Mouse (Mus musculus): ENCODE results near the gene Wnk4. TPM values are rescaled to one million over a fixed set of nuclear protein-coding genes. Genes with fewer than 3 reads are reported as not detected.
"Not testable (repeated sequence)": the region's sequence is repeated elsewhere in the genome, so short reads cannot be mapped to it uniquely, and the experiment has no call there.

Gene Wnk4
- polyA plus RNA-seq, 1 experiment from 2014 or later = 2.4 TPM

DNA sequence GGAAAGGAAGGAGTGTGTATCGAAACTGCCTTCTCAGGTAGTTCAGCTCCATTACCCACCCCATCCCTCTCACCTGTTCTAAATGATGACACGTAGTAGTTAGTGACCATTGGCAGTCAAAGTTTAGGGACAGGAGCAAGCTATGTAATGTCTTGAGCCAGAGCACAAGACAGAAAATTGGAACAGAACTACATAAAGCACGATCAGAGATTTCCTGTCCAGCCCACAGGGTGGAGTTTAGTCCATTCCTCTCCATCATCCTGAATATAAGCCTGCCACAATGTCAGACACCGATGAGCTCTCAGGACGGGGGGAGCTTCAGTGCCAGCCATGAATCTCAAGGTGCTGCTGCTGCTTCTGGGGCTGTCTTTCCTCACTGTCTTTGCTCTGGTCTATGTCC, 64.4 kb downstream of the Wnk4 start, which contains the start of gene Aoc2:
Aoc2 (plus strand) TSS at position 301 of the 400 bp plus-strand sequence.
- no peak for DNase-seq (ENCODE audit: low spot score)
- H3K4me1 ChIP-seq (ENCODE audit: control insufficient read depth, insufficient read depth, low read length) = no peaks in the 10 kb centered on the region
- peaks cover 25% of the 10 kb centered on the region for H3K36me3 ChIP-seq (replicated peaks; ENCODE audit: control insufficient read depth, insufficient read depth, low read depth, low read length)

DNA sequence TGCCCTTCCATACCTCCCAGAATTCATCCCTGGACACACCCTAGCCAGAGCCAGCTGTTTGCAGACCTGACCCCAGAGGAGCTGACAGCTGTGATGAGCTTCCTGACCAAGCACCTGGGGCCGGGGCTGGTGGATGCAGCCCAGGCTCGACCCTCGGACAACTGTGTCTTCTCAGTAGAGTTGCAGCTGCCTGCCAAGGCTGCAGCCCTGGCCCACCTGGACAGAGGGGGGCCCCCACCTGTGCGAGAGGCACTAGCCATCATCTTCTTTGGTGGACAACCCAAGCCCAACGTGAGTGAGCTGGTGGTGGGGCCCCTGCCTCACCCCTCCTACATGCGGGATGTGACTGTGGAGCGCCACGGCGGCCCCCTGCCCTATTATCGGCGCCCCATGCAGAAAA, 64.8 kb downstream of the Wnk4 start:
- ATAC-seq (replicated peaks; ENCODE audit: insufficient number of reproducible peaks, low FRiP score, low TSS enrichment, low read depth); H3K27me3 ChIP-seq (ENCODE audit: control insufficient read depth, insufficient read depth, low read length); H3K4me2 ChIP-seq (ENCODE audit: low read depth, low read length); H3K4me3 ChIP-seq (ENCODE audit: low read depth, low read length); H3K4me1 ChIP-seq (ENCODE audit: control insufficient read depth, insufficient read depth, low read length); H3K9ac ChIP-seq (replicated peaks; ENCODE audit: low read length); DNase-seq (ENCODE audit: low spot score); H3K27ac ChIP-seq (replicated peaks; ENCODE audit: low read depth, low read length); H3K9me3 ChIP-seq (replicated peaks; ENCODE audit: control insufficient read depth, low read length): not testable (repeated sequence)
- WGBS = 93% methylated on average over 11 of the region's 11 CpGs
- peaks cover 23% of the 10 kb centered on the region for H3K36me3 ChIP-seq (replicated peaks; ENCODE audit: control insufficient read depth, insufficient read depth, low read depth, low read length)

More for the DNA sequence above, 64.4 kb downstream of the Wnk4 start, which contains the start of gene Aoc2:
- no peak for ATAC-seq (replicated peaks; ENCODE audit: insufficient number of reproducible peaks, low FRiP score, low TSS enrichment, low read depth)
- Histone ChIP-seq H3K27ac (replicated peaks; ENCODE audit: low read depth, low read length) (no peak within 1 kb of the TSS), H3K27me3 (ENCODE audit: control insufficient read depth, insufficient read depth, low read length) (no peaks in the 10 kb centered on the region), H3K4me3 (ENCODE audit: low read depth, low read length) (no peak within 1 kb of the TSS), H3K9me3 (replicated peaks; ENCODE audit: control insufficient read depth, low read length) (no peaks in the 10 kb centered on the region), H3K4me2 (ENCODE audit: low read depth, low read length) (no peak within 1 kb of the TSS), H3K9ac (replicated peaks; ENCODE audit: low read length) (no peak within 1 kb of the TSS)
- 88% methylated on average over 5 of the region's 5 CpGs for WGBS

DNA sequence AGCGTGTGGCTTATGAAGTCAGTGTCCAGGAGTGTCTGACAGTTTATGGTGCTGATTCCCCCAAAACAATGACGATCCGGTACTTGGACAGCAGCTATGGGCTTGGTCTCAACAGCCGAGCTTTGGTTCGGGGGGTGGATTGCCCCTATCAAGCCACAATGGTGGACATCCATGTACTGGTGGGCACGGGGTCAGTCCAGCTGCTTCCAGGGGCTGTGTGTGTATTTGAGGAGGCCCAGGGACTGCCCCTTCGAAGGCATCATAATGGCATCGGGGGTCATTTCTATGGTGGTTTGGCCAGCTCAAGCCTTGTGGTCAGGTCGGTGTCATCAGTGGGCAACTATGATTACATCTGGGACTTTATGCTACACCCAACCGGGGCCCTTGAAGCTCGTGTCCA, 65.8 kb downstream of the Wnk4 start:
- DNase-seq (ENCODE audit: low spot score) (no peak), ATAC-seq (replicated peaks; ENCODE audit: insufficient number of reproducible peaks, low FRiP score, low TSS enrichment, low read depth) (no peak)
- no peak overlapping the region for H3K9ac ChIP-seq (replicated peaks; ENCODE audit: low read length)
- H3K9me3 ChIP-seq (replicated peaks; ENCODE audit: control insufficient read depth, low read length) = no peaks in the 10 kb centered on the region
- no peak overlapping the region for H3K4me3 ChIP-seq (ENCODE audit: low read depth, low read length)
- H3K27me3 ChIP-seq (ENCODE audit: control insufficient read depth, insufficient read depth, low read length) = no peaks in the 10 kb centered on the region
- no peak overlapping the region for H3K27ac ChIP-seq (replicated peaks; ENCODE audit: low read depth, low read length)
- WGBS = 86% methylated on average over 11 of the region's 11 CpGs
- H3K36me3 ChIP-seq (replicated peaks; ENCODE audit: control insufficient read depth, insufficient read depth, low read depth, low read length) = peaks cover 15% of the 10 kb centered on the region
- H3K4me2 ChIP-seq (ENCODE audit: low read depth, low read length) = no peak overlapping the region
- H3K4me1 ChIP-seq (ENCODE audit: control insufficient read depth, insufficient read depth, low read length) = no peaks in the 10 kb centered on the region

Other genes with a start within 250 kb of the Wnk4 start
- 3.5 and 5.9 TPM in 2 replicates for gene Naglu, start 190.6 kb upstream of the Wnk4 start, polyA plus RNA-seq (2014; fragmentation: Nextera tagmentation; extraction: Ambion mirVana)
- gene Hsd17b1, start 182.2 kb upstream of the Wnk4 start, polyA plus RNA-seq (2014; fragmentation: Nextera tagmentation; extraction: Ambion mirVana) = not detected in 2 replicates
- 44.9 and 58.1 TPM in 2 replicates for gene Coasy, start 178.0 kb upstream of the Wnk4 start, polyA plus RNA-seq (2014; fragmentation: Nextera tagmentation; extraction: Ambion mirVana)
- 45.7 and 47.9 TPM in 2 replicates for gene Mlx, start 173.3 kb upstream of the Wnk4 start, polyA plus RNA-seq (2014; fragmentation: Nextera tagmentation; extraction: Ambion mirVana)
- gene Psmc3ip, start 165.1 kb upstream of the Wnk4 start, polyA plus RNA-seq (2014; fragmentation: Nextera tagmentation; extraction: Ambion mirVana) = 61.2 and 62.4 TPM in 2 replicates
- 10.7 and 12.7 TPM in 2 replicates for gene Retreg3, start 140.7 kb upstream of the Wnk4 start, polyA plus RNA-seq (2014; fragmentation: Nextera tagmentation; extraction: Ambion mirVana)
- gene Tubg1, start 140.6 kb upstream of the Wnk4 start, polyA plus RNA-seq (2014; fragmentation: Nextera tagmentation; extraction: Ambion mirVana) = 91.6 and 98.4 TPM in 2 replicates
- 7.8 and 8.0 TPM in 2 replicates for gene Tubg2, start 104.7 kb upstream of the Wnk4 start, polyA plus RNA-seq (2014; fragmentation: Nextera tagmentation; extraction: Ambion mirVana)
- gene Cntnap1, start 90.0 kb upstream of the Wnk4 start, polyA plus RNA-seq (2014; fragmentation: Nextera tagmentation; extraction: Ambion mirVana) = 0.28 and 0.39 TPM in 2 replicates
- 3.7 and 5.3 TPM in 2 replicates for gene Plekhh3, start 89.2 kb upstream of the Wnk4 start, polyA plus RNA-seq (2014; fragmentation: Nextera tagmentation; extraction: Ambion mirVana)
- 0.20 TPM in 1 of 2 replicates, not detected in the other for gene Ccr10, start 85.1 kb upstream of the Wnk4 start, polyA plus RNA-seq (2014; fragmentation: Nextera tagmentation; extraction: Ambion mirVana)
- 11.6 and 12.4 TPM in 2 replicates for gene Ezh1, start 34.1 kb upstream of the Wnk4 start, polyA plus RNA-seq (2014; fragmentation: Nextera tagmentation; extraction: Ambion mirVana)
- 64.8 and 69.3 TPM in 2 replicates for gene Ramp2, start 14.5 kb upstream of the Wnk4 start, polyA plus RNA-seq (2014; fragmentation: Nextera tagmentation; extraction: Ambion mirVana)
- 114 and 117 TPM in 2 replicates for gene Vps25, start 6.9 kb upstream of the Wnk4 start, polyA plus RNA-seq (2014; fragmentation: Nextera tagmentation; extraction: Ambion mirVana)
- gene Cntd1, start 18.4 kb downstream of the Wnk4 start, polyA plus RNA-seq (2014; fragmentation: Nextera tagmentation; extraction: Ambion mirVana) = 1.6 and 1.8 TPM in 2 replicates
- gene Coa3, start 18.5 kb downstream of the Wnk4 start, polyA plus RNA-seq (2014; fragmentation: Nextera tagmentation; extraction: Ambion mirVana) = 193 and 212 TPM in 2 replicates
- gene Becn1, start 41.7 kb downstream of the Wnk4 start, polyA plus RNA-seq (2014; fragmentation: Nextera tagmentation; extraction: Ambion mirVana) = 158 and 160 TPM in 2 replicates
- gene Psme3, start 55.6 kb downstream of the Wnk4 start, polyA plus RNA-seq (2014; fragmentation: Nextera tagmentation; extraction: Ambion mirVana) = 150 and 154 TPM in 2 replicates
- gene Aoc2, start 64.5 kb downstream of the Wnk4 start, polyA plus RNA-seq (2014; fragmentation: Nextera tagmentation; extraction: Ambion mirVana) = 1.2 TPM in 2 replicates
- 0.04 TPM in 1 of 2 replicates, not detected in the other for gene Aoc3, start 70.0 kb downstream of the Wnk4 start, polyA plus RNA-seq (2014; fragmentation: Nextera tagmentation; extraction: Ambion mirVana)
- not detected in 2 replicates for gene G6pc, start 107.0 kb downstream of the Wnk4 start, polyA plus RNA-seq (2014; fragmentation: Nextera tagmentation; extraction: Ambion mirVana)
- gene Aarsd1, start 157.0 kb downstream of the Wnk4 start, polyA plus RNA-seq (2014; fragmentation: Nextera tagmentation; extraction: Ambion mirVana) = 89.6 and 90.9 TPM in 2 replicates
- 10.1 and 12.8 TPM in 2 replicates for gene Gm27029, start 164.2 kb downstream of the Wnk4 start, polyA plus RNA-seq (2014; fragmentation: Nextera tagmentation; extraction: Ambion mirVana)
- gene Rundc1, start 164.5 kb downstream of the Wnk4 start, polyA plus RNA-seq (2014; fragmentation: Nextera tagmentation; extraction: Ambion mirVana) = 10.4 and 11.8 TPM in 2 replicates
- 3.5 and 3.9 TPM in 2 replicates for gene Ptges3l, start 164.8 kb downstream of the Wnk4 start, polyA plus RNA-seq (2014; fragmentation: Nextera tagmentation; extraction: Ambion mirVana)
- 432 and 435 TPM in 2 replicates for gene Rpl27, start 181.7 kb downstream of the Wnk4 start, polyA plus RNA-seq (2014; fragmentation: Nextera tagmentation; extraction: Ambion mirVana)
- 2.4 and 2.7 TPM in 2 replicates for gene Ifi35, start 187.8 kb downstream of the Wnk4 start, polyA plus RNA-seq (2014; fragmentation: Nextera tagmentation; extraction: Ambion mirVana)
- 9.4 and 10.2 TPM in 2 replicates for gene Rnd2, start 204.4 kb downstream of the Wnk4 start, polyA plus RNA-seq (2014; fragmentation: Nextera tagmentation; extraction: Ambion mirVana)
- 20.9 and 24.6 TPM in 2 replicates for gene Vat1, start 205.7 kb downstream of the Wnk4 start, polyA plus RNA-seq (2014; fragmentation: Nextera tagmentation; extraction: Ambion mirVana)